Mouse (Mus musculus): ENCODE results near the gene Lrp1. TPM values are rescaled to one million over a fixed set of nuclear protein-coding genes. Genes with fewer than 3 reads are reported as not detected.

Gene Lrp1
- 129 and 151 TPM in 2 replicates for polyA plus RNA-seq (2012; rRNA removed)

GRCm38 (mm10) chr10:127620406-127621190 lies at the start of gene Lrp1:
Gene Lrp1, minus strand, starts transcription at chr10:127621148.

GRCm38 (mm10) chr10:127668093-127669050 lies 47.4 kb upstream of the Lrp1 start, which contains the start of gene Nab2:
Gene Nab2, minus strand, starts transcription at chr10:127668568.

GRCm38 (mm10) chr10:127666501-127667268 lies 45.7 kb upstream of the Lrp1 start, which contains the start of gene Nemp1:
Gene Nemp1, plus strand, starts transcription at chr10:127666901.

GRCm38 (mm10) chr10:127642772-127643552 lies 22.0 kb upstream of the Lrp1 start, which contains the start of gene Stat6:
Gene Stat6, plus strand, starts transcription at chr10:127642986.

GRCm38 (mm10) chr10:127534036-127534928 lies 86.7 kb downstream of the Lrp1 start, which contains the start of gene Nxph4:
Gene Nxph4, minus strand, starts transcription at chr10:127534559.

GRCm38 (mm10) chr10:127522088-127522581 lies 98.8 kb downstream of the Lrp1 start, which contains the start of gene Shmt2:
Gene Shmt2, minus strand, starts transcription at chr10:127522444.

GRCm38 (mm10) chr10:127514764-127515163 lies 106.2 kb downstream of the Lrp1 start, which contains the start of gene Ndufa4l2:
Gene Ndufa4l2, plus strand, starts transcription at chr10:127514967.

GRCm38 (mm10) chr10:127500894-127501893 lies 119.8 kb downstream of the Lrp1 start, which contains the start of gene Stac3:
Gene Stac3, plus strand, starts transcription at chr10:127501686.

Other genes starting within 250 kb of the Lrp1 start
- gene R3hdm2, start 240.8 kb downstream of the Lrp1 start, polyA plus RNA-seq (2012; rRNA removed), result 33.5 and 48.3 TPM in 2 replicates
- 7.8 and 12.2 TPM in 2 replicates for gene Stac3, start 119.5 kb downstream of the Lrp1 start, polyA plus RNA-seq (2012; rRNA removed)
- 4.2 and 4.5 TPM in 2 replicates for gene Ndufa4l2, start 106.2 kb downstream of the Lrp1 start, polyA plus RNA-seq (2012; rRNA removed)
- gene Shmt2, start 98.7 kb downstream of the Lrp1 start, polyA plus RNA-seq (2012; rRNA removed), result 94.7 and 99.4 TPM in 2 replicates
- gene Nxph4, start 86.6 kb downstream of the Lrp1 start, polyA plus RNA-seq (2012; rRNA removed), result 10.4 and 12.6 TPM in 2 replicates
- 8.9 and 12.3 TPM in 2 replicates for gene Stat6, start 21.8 kb upstream of the Lrp1 start, polyA plus RNA-seq (2012; rRNA removed)
- 12.5 and 14.6 TPM in 2 replicates for gene Nemp1, start 45.8 kb upstream of the Lrp1 start, polyA plus RNA-seq (2012; rRNA removed)
- 16.4 and 26.1 TPM in 2 replicates for gene Nab2, start 47.4 kb upstream of the Lrp1 start, polyA plus RNA-seq (2012; rRNA removed)
- gene Myo1a, start 84.0 kb upstream of the Lrp1 start, polyA plus RNA-seq (2012; rRNA removed), result 2.7 and 4.1 TPM in 2 replicates
- gene Tac2, start 103.3 kb upstream of the Lrp1 start, polyA plus RNA-seq (2012; rRNA removed), result 1.9 and 8.4 TPM in 2 replicates
- 17.2 and 19.3 TPM in 2 replicates for gene Zbtb39, start 118.4 kb upstream of the Lrp1 start, polyA plus RNA-seq (2012; rRNA removed)
- gene Gpr182, start 130.6 kb upstream of the Lrp1 start, polyA plus RNA-seq (2012; rRNA removed), result 0.74 and 1.6 TPM in 2 replicates
- gene Rdh1, start 138.6 kb upstream of the Lrp1 start, polyA plus RNA-seq (2012; rRNA removed), result 0.06 and 0.11 TPM in 2 replicates
- gene Rdh16f1, start 138.6 kb upstream of the Lrp1 start, polyA plus RNA-seq (2012; rRNA removed), result 0.21 TPM in 1 of 2 replicates, not detected in the other
- gene Rdh9, start 155.2 kb upstream of the Lrp1 start, polyA plus RNA-seq (2012; rRNA removed), result 0.06 TPM in 1 of 2 replicates, not detected in the other
- gene Rdh16, start 180.0 kb upstream of the Lrp1 start, polyA plus RNA-seq (2012; rRNA removed), result not detected in 2 replicates
- not detected in 2 replicates for gene Rdh19, start 228.8 kb upstream of the Lrp1 start, polyA plus RNA-seq (2012; rRNA removed)
- not detected in 2 replicates for gene Rdh16f2, start 245.3 kb upstream of the Lrp1 start, polyA plus RNA-seq (2012; rRNA removed)